Mouse (Mus musculus): ENCODE results near the gene Slc12a4.

- TF ChIP-seq CTCF (IDR thresholded peaks at IDR 0.05) (no peak), EP300 (IDR thresholded peaks at IDR 0.05) (no peak)
Observed at GRCm38 (mm10) chr8:105966692-105967311, 905 bp upstream of the Slc12a4 start.

All from lung, postnatal 0 days (tissue).